Mouse (Mus musculus): ENCODE data around the gene Adgrv1.

DNA sequence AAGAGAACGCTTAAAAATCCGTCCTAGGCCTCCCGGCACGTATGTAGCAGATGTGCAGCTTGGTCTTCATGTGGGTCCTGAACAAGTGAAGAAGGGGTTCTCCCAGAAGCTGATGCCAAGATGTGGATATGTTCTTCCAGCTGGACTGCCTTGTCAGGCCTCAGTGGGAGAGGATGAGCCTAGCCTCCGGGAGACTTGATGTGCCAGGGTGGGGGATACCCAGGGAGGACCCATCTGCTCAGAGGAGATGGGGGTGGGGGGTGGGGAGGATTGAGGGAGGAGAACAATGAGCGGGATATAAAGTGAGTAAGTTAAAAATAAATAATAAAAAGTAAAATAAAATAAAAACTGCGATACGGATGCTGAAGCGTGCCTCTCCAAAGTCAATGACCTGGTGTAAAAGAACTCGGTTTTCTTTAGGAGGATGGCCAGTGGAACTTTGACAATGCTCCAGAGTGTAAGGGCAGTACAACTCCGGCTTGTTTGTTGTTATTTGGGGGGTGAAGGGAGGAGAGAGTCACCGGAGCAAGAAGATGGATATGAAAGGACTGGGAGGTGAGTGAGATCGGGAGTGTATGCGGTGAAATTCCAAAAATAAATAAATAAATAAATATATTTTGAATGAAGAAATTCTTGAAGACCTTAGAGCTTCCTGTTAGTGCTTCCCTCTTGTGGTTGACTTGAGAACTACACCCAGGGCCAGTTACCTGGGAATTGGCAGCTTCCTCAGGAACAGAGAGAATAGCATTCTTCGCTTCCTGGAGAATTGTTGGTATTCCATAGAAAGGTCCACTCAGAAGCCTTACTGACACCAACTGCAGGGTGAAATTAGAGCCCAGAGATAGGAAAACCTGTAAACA, 205.8 kb downstream of the Adgrv1 start:
- peak; percentile 73; the same call in 1 of the 2 replicates for TF ChIP-seq CTCF (IDR thresholded peaks at IDR 0.05; ENCODE audit: borderline replicate concordance, extremely low read depth, insufficient read depth, insufficient read length)
- TF ChIP-seq POLR2A (IDR thresholded peaks at IDR 0.05; ENCODE audit: borderline replicate concordance, extremely low read depth, insufficient read depth, insufficient read length, poor library complexity, severe bottlenecking), result no peak
